Mouse (Mus musculus): ENCODE results near the gene Il10.
"Not testable (repeated sequence)": the region's sequence is repeated elsewhere in the genome, so short reads cannot be mapped to it uniquely, and the experiment has no call there.

Il10 gene

DNA sequence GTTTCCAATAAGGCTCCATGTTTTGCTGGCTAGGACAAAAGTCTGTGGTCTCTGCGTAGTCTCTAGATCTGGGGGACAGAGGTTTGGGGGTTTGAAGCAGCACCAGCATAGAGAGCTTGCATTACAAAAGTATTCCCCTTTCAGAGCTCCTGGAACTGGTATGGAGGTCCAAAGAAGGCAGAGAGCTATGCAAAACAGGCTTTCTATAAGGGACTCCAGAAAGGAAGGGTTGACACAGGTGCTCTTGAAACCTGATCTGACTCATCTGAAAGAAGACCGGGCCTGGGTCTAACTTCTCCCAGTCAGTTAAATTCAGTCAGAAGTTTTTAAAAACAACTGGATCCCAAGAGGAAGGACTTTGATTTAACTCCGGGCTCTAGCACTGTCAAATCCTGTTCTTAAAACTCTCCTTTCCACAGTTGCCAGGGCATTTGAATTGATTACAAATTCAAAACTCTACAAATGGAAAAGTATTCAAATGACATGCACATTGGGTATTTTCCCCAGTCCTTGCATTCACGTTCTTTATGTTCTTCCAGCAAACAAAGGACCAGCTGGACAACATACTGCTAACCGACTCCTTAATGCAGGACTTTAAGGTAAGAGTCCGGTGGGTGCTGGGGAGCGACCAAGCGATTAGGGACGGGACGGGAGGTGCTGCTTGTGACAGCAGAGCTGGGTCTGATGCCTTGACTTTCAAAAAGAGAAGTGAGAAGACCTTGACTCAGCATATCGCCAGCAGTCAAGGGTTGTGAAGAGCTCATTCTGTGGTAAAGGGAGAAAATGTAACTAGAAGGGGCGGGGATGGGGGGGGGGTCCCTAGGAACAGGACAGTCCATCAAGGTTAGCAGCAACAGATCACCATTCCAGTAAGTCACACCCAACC, 1.0 kb downstream of the Il10 start:
- DNase-seq (ENCODE audit: low spot score): no peak

DNA sequence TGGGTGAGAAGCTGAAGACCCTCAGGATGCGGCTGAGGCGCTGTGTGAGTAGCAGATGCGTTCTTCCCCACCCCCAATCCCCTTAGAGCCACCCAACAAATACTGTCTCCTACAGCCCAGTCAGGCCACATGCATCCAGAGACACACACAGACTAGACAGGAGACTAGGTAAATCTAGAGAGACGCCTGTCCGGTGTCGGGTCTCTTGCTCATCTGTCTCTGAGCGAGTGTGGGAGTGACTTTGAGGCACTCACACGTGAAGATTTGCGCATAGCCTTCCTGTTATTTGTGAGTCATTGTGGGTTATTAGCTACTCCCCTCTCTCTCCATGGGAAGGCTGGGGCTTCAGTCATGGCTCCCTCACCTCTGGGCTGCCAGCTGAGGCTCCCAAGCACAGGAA, 1.8 kb downstream of the Il10 start:
- no peak for DNase-seq (ENCODE audit: low spot score)

GRCm38 (mm10) chr1:131021900-131022590, 2.4 kb downstream of the Il10 start:
- no peak for DNase-seq (ENCODE audit: low spot score)

DNA sequence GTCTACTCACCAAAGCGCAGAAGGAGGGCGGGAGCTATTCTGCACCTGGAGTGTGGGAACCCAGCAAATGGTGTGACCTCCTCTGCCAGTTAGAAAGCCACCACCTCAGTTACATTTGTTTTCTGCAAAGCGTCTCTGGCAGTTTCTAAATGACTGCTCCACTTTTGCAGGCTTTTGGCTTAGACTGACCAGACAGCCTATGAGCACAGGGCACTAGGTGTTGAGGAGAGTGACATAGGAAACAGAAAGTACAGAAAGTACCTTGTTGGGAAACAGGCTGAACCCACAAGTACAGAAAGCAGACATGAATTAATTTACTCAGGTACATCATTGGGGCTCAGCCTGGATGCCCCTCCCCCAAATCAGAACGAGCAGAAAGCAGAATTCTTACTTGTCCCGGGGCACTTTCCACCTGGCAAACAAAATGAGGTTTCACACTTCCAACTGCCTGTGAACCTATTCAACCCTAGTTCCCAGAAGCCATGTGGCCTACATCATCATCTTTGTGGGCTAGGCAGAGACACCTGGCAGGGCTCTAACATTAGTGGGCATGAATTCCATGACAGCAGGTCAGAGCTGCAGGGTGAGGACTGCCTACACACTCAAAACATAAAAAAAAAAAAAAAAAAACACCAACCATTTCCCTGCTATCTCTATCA, 3.1 kb downstream of the Il10 start:
- DNase-seq (ENCODE audit: low spot score): no peak

- not testable (repeated sequence) for DNase-seq (ENCODE audit: low spot score)
These were observed 3.7 kb downstream of the Il10 start for GRCm38 (mm10) chr1:131023250-131023858.

- DNase-seq (ENCODE audit: low spot score): no peak
These were observed 5.5 kb downstream of the Il10 start for GRCm38 (mm10) chr1:131024900-131025842.

- DNase-seq (ENCODE audit: low spot score): no peak
These were observed 6.2 kb downstream of the Il10 start for GRCm38 (mm10) chr1:131025843-131026190.

GRCm38 (mm10) chr1:131029215-131029614, 9.6 kb downstream of the Il10 start:
- DNase-seq (ENCODE audit: low spot score): no peak

GRCm38 (mm10) chr1:131030261-131030660, 10.6 kb downstream of the Il10 start:
- no peak for DNase-seq (ENCODE audit: low spot score)

DNA sequence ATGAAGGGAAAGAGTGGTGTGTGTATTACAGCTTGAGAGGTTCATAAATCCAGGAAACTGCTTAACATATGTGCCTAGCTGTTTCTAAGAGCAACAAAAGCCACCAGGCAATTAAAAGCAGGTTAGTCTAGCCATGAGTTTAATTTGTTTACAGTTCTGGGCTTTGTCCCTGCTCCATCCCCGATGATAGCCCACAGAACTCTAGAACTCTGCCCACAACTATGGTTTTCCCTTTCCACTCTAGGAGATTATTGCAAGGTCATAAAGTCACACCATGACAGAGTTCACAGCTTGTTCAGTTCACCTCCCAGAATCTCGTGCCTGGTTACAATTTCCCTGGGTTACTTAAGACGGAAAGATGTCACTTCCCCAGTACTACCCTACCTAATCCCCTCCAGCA, 11.6 kb downstream of the Il10 start:
- no peak for DNase-seq (ENCODE audit: low spot score)

DNA sequence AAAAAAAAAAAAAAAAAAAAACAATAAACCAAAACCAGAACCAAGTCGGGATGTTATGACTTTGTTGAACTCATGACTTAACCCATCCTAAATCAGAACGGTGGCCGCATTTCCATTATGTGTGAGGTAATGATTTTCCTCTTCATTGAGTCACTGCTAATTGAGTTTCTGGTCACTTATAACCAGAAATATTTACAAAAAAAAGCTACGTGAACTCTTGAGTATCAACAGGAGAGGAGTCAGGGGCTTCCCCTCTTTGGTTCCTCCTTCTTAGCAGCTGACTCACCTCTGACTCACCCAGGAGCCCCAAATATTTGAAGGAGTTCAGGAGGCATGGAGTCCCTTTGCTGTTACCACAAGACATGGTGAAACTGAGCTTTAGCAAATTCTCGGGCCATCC, 18.4 kb downstream of the Il10 start:
- no peak for DNase-seq (ENCODE audit: low spot score)

DNA sequence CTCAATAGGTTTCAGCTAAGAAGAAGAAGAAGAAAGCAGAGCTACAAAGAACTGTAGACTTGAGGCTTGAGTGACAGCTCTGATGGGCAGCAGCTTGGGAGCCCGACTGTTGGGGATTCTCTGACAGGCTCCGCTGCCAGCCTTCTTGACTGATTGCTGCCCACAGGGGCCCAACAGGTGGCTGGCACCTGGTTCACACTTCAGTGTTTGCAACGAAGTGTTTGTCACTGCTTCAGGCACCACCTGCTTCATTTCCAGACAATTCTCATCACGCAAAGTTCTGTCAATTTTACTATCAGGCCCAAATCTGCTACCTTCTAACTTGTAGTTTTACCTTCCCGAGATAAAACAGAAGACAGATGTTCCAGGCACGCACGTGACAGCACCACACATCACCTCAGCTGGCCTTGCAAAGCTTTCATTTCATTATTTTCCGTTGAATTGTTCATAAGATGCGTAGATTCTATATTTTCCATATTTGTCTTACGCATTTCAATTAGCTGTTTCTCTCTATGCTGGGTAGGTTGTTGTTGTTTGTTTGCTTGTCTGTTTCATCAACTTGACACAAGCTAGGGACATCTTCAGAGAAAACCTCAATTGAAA, 18.9 kb downstream of the Il10 start:
- DNase-seq (ENCODE audit: low spot score): no peak

DNA sequence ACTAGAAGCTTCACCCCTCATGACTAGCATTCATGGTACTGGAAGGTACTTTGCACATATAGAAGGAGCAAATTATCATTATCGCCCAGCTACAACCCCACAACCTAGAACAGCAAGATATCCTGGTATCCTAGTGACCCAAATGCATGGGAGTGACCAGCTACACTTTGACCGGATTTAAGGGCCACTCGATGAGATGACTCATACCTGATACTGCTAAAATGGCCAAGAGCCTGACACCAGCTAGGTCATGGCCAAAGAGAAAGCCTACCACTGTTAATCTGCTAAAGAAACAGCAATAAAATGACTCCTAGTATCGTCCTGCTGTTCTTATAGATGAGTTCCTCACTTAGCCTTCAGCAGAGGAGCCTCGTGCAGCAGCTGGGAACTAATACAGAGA, 19.8 kb downstream of the Il10 start:
- DNase-seq (ENCODE audit: low spot score): no peak

DNA sequence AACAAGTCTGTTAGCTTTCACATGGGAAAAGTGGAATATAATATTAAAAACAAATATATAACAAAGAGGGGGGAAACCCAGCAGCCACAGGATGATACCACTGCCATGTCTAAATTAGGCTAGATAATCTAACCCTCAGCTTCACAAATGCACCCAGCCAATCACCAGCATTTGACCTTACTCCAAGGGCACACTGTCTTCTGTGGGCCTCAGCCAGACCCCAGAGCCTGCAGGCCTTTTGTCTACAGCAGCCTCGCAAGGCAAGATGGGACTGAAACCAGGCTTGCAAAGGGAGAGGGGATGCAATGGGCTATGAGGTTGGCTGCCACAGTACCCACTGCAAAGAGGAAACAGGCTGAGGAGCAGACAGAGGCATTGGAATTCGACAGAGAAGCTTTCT, 22.6 kb downstream of the Il10 start:
- DNase-seq (ENCODE audit: low spot score): no peak

DNA sequence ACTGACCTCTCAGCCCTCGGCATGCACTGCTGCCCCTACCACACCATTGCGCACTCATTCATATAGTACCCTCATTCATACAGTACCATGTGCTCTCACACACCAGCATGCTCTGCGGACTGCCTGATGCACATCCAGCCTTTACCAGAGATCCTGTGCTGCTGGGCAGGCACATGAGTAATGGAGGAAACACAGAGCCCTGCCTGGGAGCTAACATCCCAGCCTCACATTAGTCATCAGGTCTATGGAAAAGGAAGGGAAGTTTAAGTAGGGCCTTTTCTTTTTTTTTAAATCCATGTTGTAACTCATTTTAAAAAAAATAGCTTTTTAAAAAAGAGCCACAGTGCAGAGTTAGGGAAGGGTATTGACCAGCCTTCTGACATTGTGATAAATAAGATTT, 23.1 kb downstream of the Il10 start:
- DNase-seq (ENCODE audit: low spot score): no peak

- no peak for DNase-seq (ENCODE audit: low spot score)
These were observed 24.0 kb downstream of the Il10 start for GRCm38 (mm10) chr1:131043636-131044035.

DNA sequence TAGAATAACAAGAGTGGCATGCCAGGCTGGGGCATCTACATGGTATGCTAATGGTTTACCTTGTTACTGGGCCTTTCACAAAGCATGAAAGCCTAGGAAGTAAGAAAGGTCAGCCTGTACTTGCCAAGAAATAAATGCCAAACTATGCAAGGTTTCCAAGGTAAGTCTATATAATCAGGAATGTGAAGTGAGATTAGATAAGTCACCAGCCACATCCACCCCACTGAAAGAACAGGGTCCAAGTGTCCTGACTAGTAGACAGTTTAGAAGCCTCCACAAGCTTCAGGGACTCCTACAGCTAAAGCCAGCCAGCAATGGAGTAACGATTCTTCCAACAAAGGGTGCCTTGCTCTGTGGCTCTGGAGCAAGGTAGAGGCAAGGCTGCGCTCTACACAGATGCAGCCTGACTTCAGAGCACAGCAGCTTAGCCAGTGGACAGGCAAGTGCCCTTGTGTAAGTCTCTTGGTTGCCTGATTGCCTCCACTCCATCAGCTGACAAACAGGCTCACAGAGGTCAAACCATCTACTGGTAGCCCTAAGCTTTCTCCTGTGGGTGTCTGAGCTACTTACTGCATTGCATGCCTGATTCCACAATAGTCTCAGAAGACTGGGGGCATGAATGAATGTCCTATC, 26.2 kb downstream of the Il10 start:
- no peak for DNase-seq (ENCODE audit: low spot score)

DNA sequence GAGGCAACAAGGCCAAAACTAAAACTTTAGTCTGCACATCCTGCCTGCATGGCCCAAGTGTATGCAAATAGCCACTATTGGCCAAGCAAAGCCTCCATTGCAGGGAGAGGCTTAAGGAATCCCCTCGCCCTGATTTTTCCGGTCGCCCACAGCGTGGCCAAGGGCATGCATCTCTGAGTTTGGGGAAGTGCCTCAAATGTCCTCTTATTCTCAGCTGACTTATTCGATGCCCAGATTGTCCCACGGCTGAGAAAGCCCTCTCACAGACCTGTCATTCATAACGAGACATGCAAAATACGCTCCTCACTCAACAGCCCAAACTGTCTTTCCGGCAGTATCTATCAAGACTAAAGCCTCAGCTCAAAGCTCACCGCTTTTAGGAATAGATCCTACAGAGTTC, 27.0 kb downstream of the Il10 start:
- DNase-seq (ENCODE audit: low spot score): no peak

- no peak for DNase-seq (ENCODE audit: low spot score)
These were observed 28.6 kb downstream of the Il10 start for GRCm38 (mm10) chr1:131048121-131048863.

- no peak for DNase-seq (ENCODE audit: low spot score)
These were observed 29.3 kb downstream of the Il10 start for GRCm38 (mm10) chr1:131048946-131049345.

Data from yolk sac, embryonic 10.5 days (tissue).